ENCODE assay signal across 7 mouse cellular contexts in the genomic region with DNA sequence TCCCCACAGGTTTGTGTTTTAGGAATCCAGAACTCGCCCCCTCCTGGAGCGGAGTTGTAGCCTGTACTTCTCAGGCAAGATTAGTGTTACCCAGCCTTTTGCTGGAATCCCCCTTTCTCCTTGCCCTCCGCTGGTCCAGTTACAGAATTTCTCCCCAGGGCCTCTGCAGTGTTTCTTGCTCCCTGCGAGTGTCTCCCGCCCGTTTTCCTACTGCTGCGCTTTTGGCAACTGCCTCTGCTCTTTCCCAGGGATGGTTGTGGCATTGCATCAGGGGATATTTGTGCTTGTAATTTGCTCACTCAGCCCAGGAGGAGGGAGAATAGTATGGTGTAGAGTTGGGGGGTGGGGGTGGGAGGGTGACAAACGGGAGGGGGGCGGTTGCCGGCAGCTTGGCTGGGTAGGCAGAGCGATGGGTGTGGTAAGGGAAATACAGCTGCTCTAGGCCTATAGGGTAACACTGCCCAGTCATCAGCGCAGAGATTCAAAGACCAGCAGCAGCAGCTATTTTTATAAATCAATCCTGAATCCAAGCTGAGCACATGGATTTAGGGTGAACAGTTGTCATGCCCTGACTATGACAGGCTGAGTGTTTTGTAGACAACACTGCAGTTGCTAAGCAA. TPM values are rescaled to one million over a fixed set of nuclear protein-coding genes. Genes with fewer than 3 reads are reported as not detected.
DNase-seq lines count a peak whose midpoint lies in the region; ATAC-seq lines count a peak whose summit lies in the region.

No protein-coding gene starts in this region.

- peaks cover 11% of the 10 kb centered on the region for H3K4me1 ChIP-seq in hindbrain, embryonic 14.5 days (replicated peaks; ENCODE audit: control insufficient read depth, insufficient read depth, low read length)

- peaks cover 60% of the 10 kb centered on the region for H3K79me2 ChIP-seq in macrophage (ENCODE audit: inconsistent target)

- H3K9me3 ChIP-seq in hindbrain, embryonic 14.5 days (ENCODE audit: control insufficient read depth, low read length): no peaks in the 10 kb centered on the region

- H3K9ac ChIP-seq in hindbrain, embryonic 14.5 days: peak overlapping the region; percentile 86

- H3K4me3 ChIP-seq in hindbrain, embryonic 14.5 days (replicated peaks; ENCODE audit: low read length): peak overlapping the region; percentile 74
- peak overlapping the region; percentile 92 for H3K4me3 ChIP-seq in macrophage (ENCODE audit: inconsistent target)

- H3K36me3 ChIP-seq in hindbrain, embryonic 14.5 days (replicated peaks; ENCODE audit: control insufficient read depth, insufficient read depth): no peaks in the 10 kb centered on the region
- no peaks in the 10 kb centered on the region for H3K36me3 ChIP-seq in macrophage (ENCODE audit: inconsistent target)

- ATAC-seq in hindbrain, embryonic 14.5 days (ENCODE audit: low FRiP score): no peak

- H3K27ac ChIP-seq in hindbrain, embryonic 14.5 days: peak overlapping the region; percentile 93
- H3K27ac ChIP-seq in macrophage: peak overlapping the region; percentile 69

- no peaks in the 10 kb centered on the region for H3K27me3 ChIP-seq in hindbrain, embryonic 14.5 days (ENCODE audit: control insufficient read depth, insufficient read depth, low read length)

- 3% methylated on average over 12 of the region's 12 CpGs for WGBS in hindbrain, embryonic 14.5 days
- 6% methylated on average over 10 of the region's 12 CpGs for WGBS in macrophage (ENCODE audit: missing documents)

- peak; percentile 57 for DNase-seq in R1 (ENCODE audit: low read depth, low spot score)
- peak; percentile 66 for DNase-seq in cerebellum, adult 9-10 months
- peak; percentile 7 to 29 for DNase-seq in frontal cortex, postnatal 25 days (ENCODE audit: low spot score in 2 of 2)
- DNase-seq in hindbrain, embryonic 14.5 days (ENCODE audit: low spot score): peak; percentile 48
- peak; percentile 39 for DNase-seq in left cerebral cortex, adult 8-10 months (ENCODE audit: low spot score in 2 of 2)
- peak; percentile 88 for DNase-seq in skeletal muscle tissue, adult 2 months (ENCODE audit: low read depth, low spot score)

- H3K4me2 ChIP-seq in hindbrain, embryonic 14.5 days (replicated peaks): peak overlapping the region; percentile 81

RNA-seq across cellular contexts. Expression of a gene that starts 1.6 kb away (rescaled TPM):
- 189 and 216 TPM in 2 replicates for polyA plus RNA-seq in hindbrain, embryonic 14.5 days (2014; fragmentation: Nextera tagmentation; extraction: Ambion mirVana)
- total RNA-seq in left cerebral cortex, adult 8-10 months (2022): 100 to 1,000 TPM; 382 to 453 (median 413) TPM
- 100 to 1,000 TPM; 148 to 574 (median 186) TPM for total RNA-seq in macrophage (2018; cell fraction: chromatin; rRNA removed)
- total RNA-seq in macrophage (2018; cell fraction: cytosol; rRNA removed): 100 to 1,000 TPM in 10 of 26 experiments, 10 to 100 TPM in 16; 68.7 to 132 (median 94.2) TPM
- 100 to 1,000 TPM in 24 of 26 experiments, 10 to 100 TPM in 2; 88.2 to 457 (median 140) TPM for total RNA-seq in macrophage (2018; cell fraction: nucleus; rRNA removed)
- 55.4 to 76.9 TPM (median 66.0 TPM) in 3 replicates for polyA plus RNA-seq in macrophage (2018)

RNA-seq across cellular contexts. Expression of a gene that starts 57.5 kb away (rescaled TPM):
- 12.4 and 12.5 TPM in 2 replicates for polyA plus RNA-seq in hindbrain, embryonic 14.5 days (2014; fragmentation: Nextera tagmentation; extraction: Ambion mirVana)
- 1 to 10 TPM; 4.8 to 6.1 (median 5.6) TPM for total RNA-seq in left cerebral cortex, adult 8-10 months (2022)
- total RNA-seq in macrophage (2018; cell fraction: chromatin; rRNA removed): 10 to 100 TPM in 16 of 26 experiments, 1 to 10 TPM in 10; 3.1 to 26.5 (median 13.8) TPM
- 1 to 10 TPM; 2.9 to 8.6 (median 7.4) TPM for total RNA-seq in macrophage (2018; cell fraction: cytosol; rRNA removed)
- 10 to 100 TPM in 12 of 26 experiments, 1 to 10 TPM in 14; 3.0 to 35.4 (median 8.7) TPM for total RNA-seq in macrophage (2018; cell fraction: nucleus; rRNA removed)
- polyA plus RNA-seq in macrophage (2018): 6.2 to 15.8 TPM (median 6.5 TPM) in 3 replicates

Comparison
In these comparisons a context has a peak if more than half of its experiments do, and no peak if none do; other contexts are left out.
1. DNase-seq: peak in every context shown above with its lines; median percentile 88 in skeletal muscle tissue, adult 2 months; 66 in cerebellum, adult 9-10 months; 57 in R1; 48 in hindbrain, embryonic 14.5 days; 39 in left cerebral cortex, adult 8-10 months; 18 in frontal cortex, postnatal 25 days.